Mouse (Mus musculus) left cerebral cortex, postnatal 36 days (tissue): ENCODE measurements around the gene Arf5. TPM values are rescaled to one million over a fixed set of nuclear protein-coding genes. Genes with fewer than 3 reads are reported as not detected.

Source experiments
- DNase-seq, 2 experiments: peaks; one replicate each; pipeline ENCODE4 v3.0.0; 2021 to 2022; ENCODE audit warnings: low spot score in 2 of 2, mixed read lengths in 1 of 2
- intact Hi-C: fragments of 180-260 bp; cut with DNase I; formaldehyde crosslinking; loops from one replicate; pipeline ENCODE4 v1.15.1; 2025
- total RNA-seq, 2 experiments: library from RNA; stranded (reverse); gene quantifications; 2 replicates each; pipeline ENCODE4 v1.2.3; 2021

The Arf5 gene
- total RNA-seq, 2 experiments from 2014 or later = 254 to 319 TPM

DNA sequence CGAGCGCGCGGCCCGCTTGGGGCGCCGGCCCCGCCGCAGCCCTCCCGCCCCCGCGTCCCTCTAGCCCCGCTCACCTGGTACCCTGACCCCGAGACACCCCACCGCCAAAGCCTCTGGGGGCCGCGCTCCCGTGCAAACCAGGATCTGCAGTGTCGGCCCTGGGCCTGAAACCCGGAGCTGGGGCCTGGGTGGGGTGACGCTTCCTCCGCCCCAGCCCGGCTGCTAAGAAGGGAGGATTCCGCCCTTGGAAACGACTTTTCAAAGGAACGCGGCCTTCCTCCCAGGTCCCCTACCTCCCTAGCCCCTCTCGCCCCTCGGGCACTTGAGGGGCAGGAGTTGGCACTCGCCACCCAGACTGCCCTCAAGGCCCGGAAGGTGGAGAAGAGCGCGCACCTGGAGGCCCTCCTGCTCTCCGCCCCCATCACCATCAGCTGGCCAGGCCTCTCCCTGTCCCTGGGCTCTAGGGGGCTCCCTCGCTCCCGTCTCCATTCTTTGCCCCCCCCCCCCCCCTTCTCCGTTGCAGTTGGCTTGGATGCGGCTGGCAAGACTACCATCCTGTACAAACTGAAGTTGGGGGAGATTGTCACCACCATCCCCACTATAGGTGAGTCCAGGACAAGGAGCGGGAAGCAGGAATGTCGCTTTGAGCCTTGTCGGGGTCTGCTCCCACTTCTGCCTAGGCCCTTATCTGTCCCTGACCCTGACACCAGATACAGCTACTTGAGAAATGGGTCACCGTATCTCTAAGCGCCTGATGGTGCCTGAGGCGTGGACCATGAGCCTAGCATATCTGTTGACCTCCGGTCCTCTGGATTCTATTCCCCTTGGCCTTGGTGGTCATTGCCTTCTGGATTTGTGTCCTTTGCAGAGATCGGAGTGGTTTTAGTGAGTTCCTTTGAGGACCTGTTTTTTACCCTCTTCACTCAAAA, 671 bp downstream of the Arf5 start:
- intact Hi-C loops = loop anchor here (1.0 to 5.0 kb wide), 2 partner anchors 58 to 162 kb away; no protein-coding TSS in a partner anchor

DNA sequence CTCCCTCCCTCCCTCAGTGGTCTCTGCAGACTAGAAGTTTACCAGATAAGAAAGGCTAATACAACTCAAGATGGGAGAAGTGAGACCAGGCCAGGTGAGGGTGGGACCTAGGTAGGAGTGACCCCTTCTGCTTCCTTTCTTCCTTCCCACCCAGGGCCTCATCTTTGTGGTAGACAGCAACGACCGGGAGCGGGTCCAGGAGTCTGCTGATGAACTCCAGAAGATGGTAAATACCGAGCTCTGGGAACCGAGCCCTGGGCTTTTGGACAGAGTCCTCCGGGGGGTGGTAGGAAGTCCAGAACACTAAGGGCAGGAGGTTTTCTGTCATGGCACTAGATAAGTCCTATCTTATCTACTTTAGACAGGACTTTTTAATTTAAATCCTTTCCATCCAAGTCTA, 1.7 kb downstream of the Arf5 start:
- intact Hi-C loops = no loop called here
- DNase-seq = no peak

More for the DNA sequence above, 671 bp downstream of the Arf5 start:
- peak; percentile 61 to 72 for DNase-seq

DNA sequence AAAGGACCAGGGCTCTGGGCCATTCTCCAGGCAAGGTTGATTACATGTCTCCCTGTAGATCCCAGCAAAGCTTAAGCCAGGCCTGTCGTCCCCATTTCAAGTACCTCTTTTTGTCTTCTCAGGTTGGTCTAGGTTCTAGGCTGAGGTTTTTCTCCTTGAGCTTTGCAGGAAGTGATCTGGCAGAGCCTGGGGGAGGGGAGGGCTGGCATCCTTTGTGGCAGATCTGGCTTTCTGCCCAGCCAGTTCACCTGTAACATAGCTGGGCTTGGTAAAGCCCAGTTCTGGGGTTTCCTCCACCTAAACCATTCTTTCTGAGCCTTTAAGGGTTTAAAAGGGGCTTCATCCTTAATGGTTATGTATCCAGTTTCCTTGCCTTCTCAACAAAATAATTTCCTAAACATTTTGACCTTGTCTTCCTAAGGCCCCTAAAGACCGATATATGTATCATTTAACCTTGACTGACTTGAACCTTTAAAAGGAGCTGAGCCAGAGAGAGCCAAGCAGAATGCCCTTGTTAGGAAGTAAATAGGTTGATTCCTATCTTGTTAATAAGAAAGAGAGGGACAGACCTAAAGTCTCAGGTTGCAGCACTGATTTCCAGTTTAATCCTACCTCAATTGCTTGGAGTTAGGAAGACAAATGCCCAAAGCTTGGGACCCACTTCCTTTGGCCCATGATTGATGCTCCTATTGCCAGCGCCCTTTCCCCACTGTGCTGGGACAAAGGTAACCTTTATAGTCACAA, 3.9 kb downstream of the Arf5 start, which contains the start of gene Fscn3:
TSS of gene Fscn3 (plus strand) at position 694 of the 744 bp plus-strand sequence.
- intact Hi-C loops = no loop called here
- DNase-seq = no peak

DNA sequence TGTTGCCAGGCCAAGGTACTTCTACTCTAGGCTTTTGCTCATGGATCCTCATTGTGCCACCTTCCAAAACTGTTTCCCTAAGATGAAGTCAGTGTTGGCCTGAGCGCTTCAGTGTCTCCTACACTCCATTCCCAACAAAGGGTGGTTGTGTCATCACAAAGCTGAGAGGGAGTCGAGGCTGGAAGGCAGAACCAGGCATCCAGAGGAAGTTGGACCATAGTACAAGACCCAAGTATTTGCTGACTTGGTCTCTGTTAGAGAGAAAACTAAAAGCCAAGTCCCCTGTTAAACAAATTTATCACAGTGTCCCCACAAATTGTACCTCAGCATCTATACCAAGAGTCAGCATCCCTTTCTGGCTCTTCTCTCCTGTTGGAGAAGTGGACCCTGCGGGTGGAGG, 4.9 kb downstream of the Arf5 start, which contains the start of gene Gcc1:
TSS of gene Gcc1 (minus strand) at position 101 of the 400 bp plus-strand sequence.
- intact Hi-C loops = no loop called here
- no peak for DNase-seq

DNA sequence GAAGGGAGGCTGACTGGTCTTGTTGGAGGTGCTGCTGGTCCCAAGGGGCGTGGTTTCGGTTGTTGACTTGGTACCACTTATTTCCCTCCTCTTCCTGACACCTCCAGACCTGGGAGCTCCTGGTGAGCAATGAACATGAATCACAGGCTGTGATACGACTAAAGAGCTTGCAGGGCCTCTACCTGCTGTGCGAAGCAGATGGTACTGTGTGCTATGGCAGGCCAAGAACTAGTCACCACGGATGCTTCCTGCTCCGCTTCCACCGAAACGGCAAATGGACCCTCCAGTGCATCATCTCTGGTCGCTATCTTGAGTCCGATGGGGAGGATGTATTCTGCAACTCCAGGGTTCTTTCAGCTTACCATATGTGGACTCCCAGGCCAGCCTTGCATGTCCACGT, 6.5 kb downstream of the Arf5 start:
- DNase-seq = no peak
- intact Hi-C loops = no loop called here

DNA sequence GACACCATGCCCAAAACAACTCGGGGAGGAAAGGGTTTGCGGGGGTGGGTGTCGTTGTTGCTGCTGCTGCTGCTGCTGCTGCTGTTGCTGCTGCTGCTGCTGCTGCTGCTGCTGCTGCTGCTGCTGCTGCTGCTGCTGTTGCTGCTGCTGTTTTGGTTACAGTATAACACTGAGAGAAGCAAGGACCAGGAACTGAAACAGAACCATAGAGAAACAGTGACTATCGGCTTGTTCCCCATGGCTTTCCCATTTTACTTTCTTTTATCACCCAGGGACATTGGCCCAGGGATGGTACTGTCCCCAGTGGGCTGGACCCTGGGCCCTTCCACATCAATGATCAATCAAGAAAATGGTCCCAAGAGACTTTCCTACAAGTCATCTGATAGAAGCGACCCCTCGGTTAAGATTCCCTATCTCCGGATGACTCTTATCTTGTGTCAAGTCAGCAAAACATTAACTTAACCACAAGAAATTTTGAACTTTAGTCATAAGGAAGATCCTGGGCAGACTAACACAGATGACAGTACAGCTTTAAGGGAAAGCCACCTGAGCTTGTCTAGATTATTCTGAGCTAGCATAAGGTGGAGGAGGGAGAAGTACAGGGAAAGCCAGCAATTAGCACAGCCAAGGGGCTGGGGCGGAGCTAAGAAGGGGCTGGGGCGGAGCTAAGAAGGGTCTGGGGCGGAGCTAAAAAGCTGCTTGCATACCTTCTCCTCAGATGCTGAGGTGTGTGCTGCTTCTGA, 7.6 kb downstream of the Arf5 start:
- DNase-seq = no peak
- intact Hi-C loops = no loop called here

DNA sequence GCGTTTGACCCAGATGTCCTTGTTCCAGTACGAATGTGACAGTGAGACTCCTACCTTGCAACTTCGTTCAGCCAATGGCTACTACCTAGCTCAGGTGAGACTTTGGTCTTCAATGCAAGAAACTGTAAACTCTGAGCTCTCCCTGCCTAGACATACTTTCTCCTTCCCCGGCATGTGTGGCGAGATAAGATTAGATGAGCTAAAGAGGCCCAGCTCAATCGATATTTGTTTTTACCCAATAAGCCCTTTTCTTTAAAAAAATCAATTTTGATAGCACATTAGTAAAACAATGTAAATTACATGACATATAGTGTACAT, 8.1 kb downstream of the Arf5 start:
- DNase-seq = no peak
- intact Hi-C loops = no loop called here

DNA sequence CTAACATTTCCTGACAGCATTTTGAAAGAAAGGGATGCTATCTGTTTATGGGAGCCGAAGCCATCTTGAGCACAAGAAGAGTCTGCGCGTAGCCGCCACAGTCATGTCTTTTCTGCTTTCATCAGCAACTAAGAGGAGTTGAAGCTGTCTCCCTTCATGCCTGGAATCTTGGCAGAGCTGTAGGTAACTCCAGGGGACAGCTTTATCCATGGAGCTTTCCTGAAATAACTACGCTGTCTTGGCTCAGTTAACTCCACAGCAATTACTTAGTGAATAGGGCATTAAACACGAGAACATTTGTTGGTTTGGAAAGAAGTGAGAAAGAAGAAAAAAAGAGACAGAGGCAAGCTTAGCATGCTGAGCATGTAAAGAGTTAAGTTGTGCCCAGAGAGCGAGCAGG, 24.6 kb downstream of the Arf5 start:
- intact Hi-C loops = no loop called here
- DNase-seq = no peak

DNA sequence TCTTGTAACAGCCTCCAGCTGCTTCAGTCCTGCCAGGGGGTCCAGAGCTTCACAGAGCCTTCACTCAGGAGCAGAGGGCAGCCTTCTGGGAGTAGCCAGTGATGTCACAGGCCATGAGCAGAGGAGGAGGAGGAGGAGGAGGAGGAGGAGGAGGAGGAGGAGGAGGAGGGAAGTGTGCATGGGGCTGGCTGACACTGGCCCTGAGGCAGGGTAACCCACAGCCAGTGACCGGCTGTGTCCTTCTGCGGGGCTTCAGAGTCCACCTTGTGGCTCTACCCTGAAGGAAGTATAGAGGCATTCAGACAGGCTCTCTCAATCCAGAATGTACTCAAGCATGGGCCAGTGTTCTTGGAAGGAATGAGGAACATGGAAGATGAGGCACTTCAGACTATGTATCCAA, 25.9 kb downstream of the Arf5 start, which contains the start of gene Pax4:
TSS of gene Pax4 (minus strand) at position 101 of the 400 bp plus-strand sequence.
- DNase-seq = no peak
- intact Hi-C loops = no loop called here

DNA sequence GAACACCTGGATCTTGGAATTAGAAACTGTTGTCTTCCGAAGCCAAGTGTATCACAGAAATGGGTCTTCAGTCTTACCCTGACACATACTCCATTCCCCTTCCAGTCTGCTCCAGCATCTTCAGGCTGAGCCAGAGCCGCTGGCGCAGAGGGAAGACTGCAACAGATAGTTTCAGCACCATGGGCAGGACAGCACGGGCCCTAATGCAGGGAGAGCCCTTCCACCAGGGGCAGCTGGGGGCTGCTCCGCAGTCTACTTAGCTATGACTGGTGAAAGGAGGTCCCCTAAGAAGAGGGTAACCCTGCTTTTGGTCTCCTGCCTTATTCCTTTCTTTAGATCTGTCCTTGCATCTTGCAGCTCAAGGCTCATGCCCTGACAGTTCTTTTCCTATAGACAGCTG, 27.1 kb downstream of the Arf5 start:
- intact Hi-C loops = no loop called here
- no peak for DNase-seq

DNA sequence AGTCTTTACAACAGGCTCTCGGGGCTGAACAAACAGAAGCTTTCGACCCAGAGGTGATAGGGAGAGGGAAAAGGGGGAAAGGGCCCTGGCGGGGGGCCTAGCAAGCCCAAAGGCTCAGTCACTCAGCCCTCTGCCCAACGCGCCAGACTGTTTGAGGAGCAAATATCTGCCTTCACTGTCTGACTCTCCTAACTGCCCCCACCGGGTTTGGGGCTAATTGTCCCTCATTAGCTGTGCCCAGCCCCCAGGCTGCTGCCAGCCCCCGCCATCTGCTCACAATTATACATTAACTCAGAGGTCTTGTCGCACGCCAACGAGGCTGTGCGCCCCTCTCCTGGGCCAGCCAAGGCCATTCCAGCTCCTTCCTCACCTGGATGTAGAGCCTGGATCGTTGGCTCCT, 27.6 kb downstream of the Arf5 start:
- no peak for DNase-seq
- intact Hi-C loops = no loop called here

DNA sequence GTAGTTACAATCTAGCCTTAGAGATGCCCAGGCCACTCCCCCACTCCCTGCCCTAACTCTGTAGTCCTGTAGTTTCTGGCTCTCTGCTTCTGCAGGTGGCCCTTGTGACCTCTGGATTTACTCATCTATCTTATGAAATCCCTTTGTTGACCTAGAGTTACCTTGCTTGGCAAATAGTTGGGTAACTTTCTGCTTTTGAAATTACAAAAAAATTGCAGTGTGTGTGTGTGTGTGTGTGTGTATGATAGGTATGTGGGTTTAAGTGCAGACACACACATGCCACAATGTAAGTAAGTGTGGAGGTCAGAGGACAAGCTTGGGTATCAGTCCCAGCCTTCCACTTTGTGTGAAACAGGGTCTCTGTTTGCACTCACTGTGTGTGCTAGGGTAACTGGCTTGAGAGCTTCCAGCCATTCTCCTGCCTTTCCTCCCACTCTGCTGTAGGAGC, 35.9 kb downstream of the Arf5 start:
- intact Hi-C loops = no loop called here
- DNase-seq = no peak

DNA sequence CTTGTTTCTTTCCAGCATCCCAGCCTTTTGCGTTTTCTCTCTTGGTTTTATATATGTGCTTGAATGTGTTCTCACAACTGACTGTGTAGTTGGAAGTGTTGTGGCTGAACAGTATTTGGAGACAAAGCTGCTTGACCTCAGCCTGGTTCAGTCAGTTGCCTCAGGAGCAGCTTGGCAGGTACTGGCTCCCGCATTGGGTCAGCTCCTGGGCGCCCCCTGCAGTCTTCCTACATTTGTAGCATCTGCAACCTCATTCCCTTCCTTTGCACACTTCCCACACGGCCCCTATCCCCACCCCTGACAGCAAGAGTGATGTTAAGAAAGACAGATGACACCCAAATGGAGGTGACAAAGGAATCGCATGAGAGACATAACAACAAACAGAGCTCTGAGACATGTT, 37.2 kb downstream of the Arf5 start:
- DNase-seq = peak; percentile 26 to 33
- intact Hi-C loops = no loop called here

DNA sequence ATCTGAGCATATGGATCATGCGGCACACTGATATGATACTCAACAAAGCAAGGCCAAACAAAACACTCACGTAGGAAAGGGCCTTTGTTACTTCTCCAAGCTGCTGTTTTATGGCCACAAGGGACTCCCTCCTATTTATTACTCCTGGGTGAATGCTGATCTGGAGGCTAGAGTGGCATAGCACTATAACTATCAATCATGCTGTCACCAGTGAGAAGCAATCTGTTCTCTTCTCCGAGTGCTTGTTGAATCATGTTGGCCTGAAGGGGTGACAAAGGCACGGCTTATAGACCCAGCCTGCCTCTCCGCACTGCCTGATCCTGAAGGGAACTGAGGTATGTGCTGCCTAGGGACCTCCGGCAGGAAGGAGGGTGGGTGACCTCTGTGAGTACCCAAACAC, 41.3 kb downstream of the Arf5 start:
- no peak for DNase-seq
- intact Hi-C loops = no loop called here

DNA sequence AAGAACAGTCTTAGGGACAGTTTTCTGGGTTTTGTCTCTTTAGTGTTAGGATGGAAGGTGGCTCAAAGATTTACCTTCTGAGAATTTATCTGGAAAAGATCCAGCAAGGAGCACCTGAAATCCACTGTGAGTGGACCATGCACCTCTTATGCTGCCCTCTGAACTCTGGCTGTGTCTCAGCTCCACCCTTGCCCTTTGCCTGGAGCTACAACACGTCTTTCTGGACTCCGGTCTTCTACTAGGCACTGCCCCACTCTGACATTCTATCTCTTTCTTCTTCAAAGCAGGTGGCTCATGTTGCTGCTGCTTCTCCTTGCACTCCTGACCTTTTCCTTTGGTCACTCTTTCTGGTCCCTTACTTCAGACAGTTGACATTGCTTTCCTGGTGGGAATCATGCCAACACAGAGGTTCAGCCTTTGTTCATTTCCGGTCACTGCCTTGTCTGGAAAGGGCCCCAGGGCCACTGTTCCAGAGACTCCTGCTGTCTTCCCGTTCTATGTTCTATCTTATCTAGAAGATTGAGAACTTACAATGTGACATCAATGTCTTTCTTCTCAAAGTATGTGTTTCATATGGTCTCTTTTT, 46.8 kb downstream of the Arf5 start:
- intact Hi-C loops = no loop called here

DNA sequence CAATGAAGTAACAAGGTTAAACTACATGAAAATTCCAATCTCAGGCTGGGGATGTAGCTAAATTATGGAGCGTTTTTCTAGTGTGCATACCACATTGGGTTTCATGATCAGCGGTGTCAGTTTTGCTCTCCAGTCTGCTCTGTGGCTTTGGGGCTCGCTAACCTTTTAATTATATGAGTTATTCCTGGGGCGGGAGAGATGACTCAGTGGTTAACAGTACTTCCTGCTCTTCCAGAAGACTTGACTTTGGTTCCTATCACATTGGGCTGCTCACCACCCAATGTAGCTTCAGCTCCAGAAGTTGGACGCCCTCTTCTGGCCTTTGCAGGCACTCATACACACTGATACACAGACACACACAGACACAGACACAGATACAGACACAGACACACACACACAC, 47.3 kb downstream of the Arf5 start:
- intact Hi-C loops = no loop called here
- DNase-seq = no peak

More for the DNA sequence above, 46.8 kb downstream of the Arf5 start:
- DNase-seq = no peak

DNA sequence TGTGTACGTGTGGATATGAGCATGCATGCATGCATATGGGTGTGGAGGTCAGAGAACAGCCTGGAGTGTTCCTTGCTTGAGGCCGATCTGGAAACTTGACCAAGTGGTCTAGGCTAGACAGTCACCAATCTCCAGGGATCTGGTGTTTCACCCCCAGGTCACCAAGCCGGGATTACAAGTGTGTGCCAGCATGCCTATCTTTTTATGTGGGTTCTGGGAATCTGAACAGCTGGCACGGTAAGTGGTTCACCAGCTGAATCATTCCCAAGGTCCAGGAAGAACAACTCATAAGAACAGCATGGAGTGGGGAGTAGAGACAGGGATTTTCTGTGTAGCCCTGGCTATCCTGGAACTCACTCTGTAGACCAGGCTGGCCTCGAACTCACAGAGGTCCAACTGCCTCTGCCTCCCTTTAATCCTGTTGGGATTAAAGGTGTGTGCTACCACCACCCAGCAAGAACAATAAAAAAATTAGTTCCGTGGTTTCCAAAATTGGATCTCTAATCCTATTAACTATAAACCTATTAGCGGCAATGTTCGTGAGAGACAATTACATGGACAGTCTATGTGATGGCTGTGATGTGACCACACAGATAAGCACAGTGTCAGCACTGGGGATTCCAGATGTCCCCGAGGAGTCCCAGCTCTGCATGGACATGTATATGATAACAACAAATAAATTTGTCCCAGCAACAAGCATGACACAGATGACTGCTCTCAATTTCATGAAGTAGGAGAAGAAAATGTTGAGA, 48.1 kb downstream of the Arf5 start:
- intact Hi-C loops = no loop called here
- no peak for DNase-seq

DNA sequence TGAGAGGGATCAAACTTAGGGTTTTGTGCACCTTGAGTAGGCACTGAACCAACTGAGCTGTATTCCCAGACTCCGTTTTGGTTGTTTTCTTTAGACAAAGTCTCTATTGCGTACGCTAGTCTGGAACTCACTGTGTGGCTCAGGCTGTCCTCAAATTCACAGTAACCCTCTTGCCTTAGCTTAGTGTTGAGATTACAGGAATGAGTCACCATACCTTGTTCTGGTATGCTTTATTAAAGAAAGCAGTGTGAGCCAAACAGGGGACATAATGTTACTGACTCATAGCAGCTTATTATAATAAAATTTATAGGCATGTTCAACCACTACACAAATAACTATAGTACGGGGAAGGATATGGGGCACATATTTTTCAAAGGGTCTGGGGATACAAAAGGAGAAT, 50.9 kb downstream of the Arf5 start:
- intact Hi-C loops = no loop called here
- no peak for DNase-seq

DNA sequence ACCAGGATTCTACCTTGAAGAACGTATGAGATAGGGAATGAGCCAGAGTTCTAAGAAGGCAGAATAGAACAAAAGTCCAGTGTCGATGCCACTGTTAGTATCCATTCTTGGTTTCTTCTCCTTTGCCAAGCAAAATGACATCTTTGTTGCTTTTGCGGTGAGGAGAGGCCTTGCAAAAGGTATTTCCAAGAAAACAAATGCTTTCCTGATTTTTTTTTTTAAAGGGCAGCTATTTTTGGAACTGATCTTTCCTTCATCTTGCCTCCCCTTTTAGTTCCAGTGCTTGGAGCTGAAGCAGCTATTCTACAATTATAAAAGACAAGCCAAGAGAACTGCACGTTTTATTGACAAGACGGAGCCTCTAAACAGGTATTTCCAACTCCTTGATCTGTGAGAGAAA, 51.5 kb downstream of the Arf5 start, which contains the start of gene Snd1:
TSS of gene Snd1 (plus strand) at position 301 of the 400 bp plus-strand sequence.
- DNase-seq = no peak
- intact Hi-C loops = no loop called here
